ENCODE assay signal across 8 mouse cellular contexts in genomic region chr15:99703104-99703503, GRCm38 (mm10). TPM values are rescaled to one million over a fixed set of nuclear protein-coding genes. Genes with fewer than 3 reads are reported as not detected.
DNase-seq lines count a peak whose midpoint lies in the region; ATAC-seq and TF ChIP-seq lines count a peak whose summit lies in the region.

No protein-coding gene starts in this region.

- ATAC-seq in embryonic facial prominence, embryonic 15.5 days (ENCODE audit: insufficient number of reproducible peaks, low FRiP score, low TSS enrichment, low read depth) = no peak
- no peak for ATAC-seq in intestine, embryonic 15.5 days
- no peak for ATAC-seq in neural tube, embryonic 14.5 days (ENCODE audit: low read depth)

- H3K9ac ChIP-seq in embryonic facial prominence, embryonic 15.5 days = peak overlapping the region; percentile 93
- H3K9ac ChIP-seq in intestine, embryonic 15.5 days = peak overlapping the region; percentile 98
- H3K9ac ChIP-seq in neural tube, embryonic 14.5 days (replicated peaks; ENCODE audit: low read depth, low read length) = peak overlapping the region; percentile 98

- TF ChIP-seq CTCF in left cerebral cortex, adult 2 months (IDR thresholded peaks at IDR 0.05) = no peak; the same call in 1 of the 2 replicates

- 0 out of 2 replicates have a peak, but pooled peaks cover 8% of the 10 kb centered on the region for H3K27me3 ChIP-seq in embryonic facial prominence, embryonic 15.5 days
- H3K27me3 ChIP-seq in intestine, embryonic 15.5 days (replicated peaks) = no peaks in the 10 kb centered on the region
- H3K27me3 ChIP-seq in neural tube, embryonic 14.5 days (ENCODE audit: control insufficient read depth, insufficient read depth, low read length) = no peaks in the 10 kb centered on the region

- H3K9me3 ChIP-seq in embryonic facial prominence, embryonic 15.5 days (replicated peaks) = no peaks in the 10 kb centered on the region
- no peaks in the 10 kb centered on the region for H3K9me3 ChIP-seq in intestine, embryonic 15.5 days
- H3K9me3 ChIP-seq in neural tube, embryonic 14.5 days (ENCODE audit: control insufficient read depth, low read length) = no peaks in the 10 kb centered on the region

- peak overlapping the region; percentile 99 for H3K27ac ChIP-seq in left cerebral cortex, adult 2 months
- H3K27ac ChIP-seq in embryonic facial prominence, embryonic 15.5 days (replicated peaks) = peak overlapping the region; percentile 96; the same call in 1 of the 2 replicates
- H3K27ac ChIP-seq in intestine, embryonic 15.5 days = peak overlapping the region; percentile 45; the same call in 1 of the 2 replicates
- peak overlapping the region; percentile 99 for H3K27ac ChIP-seq in neural tube, embryonic 14.5 days (ENCODE audit: low read depth, low read length)

- peaks cover 27% of the 10 kb centered on the region for H3K36me3 ChIP-seq in embryonic facial prominence, embryonic 15.5 days
- H3K36me3 ChIP-seq in intestine, embryonic 15.5 days = peaks cover 16% of the 10 kb centered on the region; the same call in 1 of the 2 replicates
- peaks cover 39% of the 10 kb centered on the region for H3K36me3 ChIP-seq in neural tube, embryonic 14.5 days (ENCODE audit: control insufficient read depth, insufficient read depth, low read length)

- peak overlapping the region; percentile 98 for H3K4me3 ChIP-seq in left cerebral cortex, adult 2 months
- peak overlapping the region; percentile 85 for H3K4me3 ChIP-seq in embryonic facial prominence, embryonic 15.5 days (replicated peaks)
- peak overlapping the region; percentile 89 for H3K4me3 ChIP-seq in intestine, embryonic 15.5 days (replicated peaks)
- H3K4me3 ChIP-seq in neural tube, embryonic 14.5 days (ENCODE audit: low read depth, low read length) = peak overlapping the region; percentile 78

- 49% methylated on average over 9 of the region's 9 CpGs for WGBS in embryonic facial prominence, embryonic 15.5 days
- 65% methylated on average over 9 of the region's 9 CpGs for WGBS in intestine, embryonic 15.5 days
- WGBS in neural tube, embryonic 14.5 days = 44% methylated on average over 9 of the region's 9 CpGs

- H3K4me1 ChIP-seq in embryonic facial prominence, embryonic 15.5 days = peaks cover 41% of the 10 kb centered on the region
- H3K4me1 ChIP-seq in intestine, embryonic 15.5 days (replicated peaks) = peaks cover 43% of the 10 kb centered on the region
- H3K4me1 ChIP-seq in neural tube, embryonic 14.5 days (ENCODE audit: control insufficient read depth, insufficient read depth, low read length) = peaks cover 24% of the 10 kb centered on the region

- H3K4me2 ChIP-seq in embryonic facial prominence, embryonic 15.5 days (replicated peaks) = peak overlapping the region; percentile 59
- H3K4me2 ChIP-seq in intestine, embryonic 15.5 days (replicated peaks) = peak overlapping the region; percentile 72
- H3K4me2 ChIP-seq in neural tube, embryonic 14.5 days (ENCODE audit: low read depth, low read length) = peak overlapping the region; percentile 99

- peak in 1 of 2 experiments; percentile 23 for DNase-seq in left cerebral cortex, adult 2 months (ENCODE audit: extremely low spot score in 1 of 2, low spot score in 2 of 2)
- no peak for DNase-seq in left cerebral cortex, postnatal 14 days (ENCODE audit: low spot score in 2 of 2)
- no peak for DNase-seq in urinary bladder, postnatal 36 days (ENCODE audit: low spot score in 2 of 2)
- no peak for DNase-seq in lung, postnatal 25 days (ENCODE audit: low spot score)
- no peak for DNase-seq in frontal cortex, postnatal 36 days (ENCODE audit: low spot score in 2 of 2)

- intact Hi-C loops in left cerebral cortex, adult 2 months (cut with DNase I) = loop anchor here (2.0 kb wide), 1 partner anchor 14 kb away; the partner anchor contains the start of gene Gpd1
- intact Hi-C loops in left cerebral cortex, postnatal 14 days (cut with DNase I) = no loop called here

RNA-seq across cellular contexts. Expression of gene Smarcd1, which starts 1.2 kb away (rescaled TPM):
- total RNA-seq in left cerebral cortex, adult 2 months (2021) = 100 to 1,000 TPM; 157 to 163 TPM
- total RNA-seq in left cerebral cortex, postnatal 14 days (2021) = 100 to 1,000 TPM; 142 to 143 TPM
- 37.4 and 40.1 TPM in 2 replicates for polyA plus RNA-seq in embryonic facial prominence, embryonic 15.5 days (2015; fragmentation: Nextera tagmentation; extraction: Ambion mirVana)
- polyA plus RNA-seq in intestine, embryonic 15.5 days (2015; fragmentation: Nextera tagmentation; extraction: Ambion mirVana) = 23.5 and 34.0 TPM in 2 replicates
- polyA plus RNA-seq in neural tube, embryonic 14.5 days (2014; fragmentation: Nextera tagmentation; extraction: Ambion mirVana) = 110 TPM in 2 replicates

RNA-seq across cellular contexts. Expression of gene Gm17349, which starts 2.2 kb away (rescaled TPM):
- total RNA-seq in left cerebral cortex, adult 2 months (2021) = 10 to 100 TPM in 1 of 2 experiments, 1 to 10 TPM in 1; 5.3 to 11.7 TPM
- total RNA-seq in left cerebral cortex, postnatal 14 days (2021) = 1 to 10 TPM; 5.6 to 8.1 TPM
- polyA plus RNA-seq in embryonic facial prominence, embryonic 15.5 days (2015; fragmentation: Nextera tagmentation; extraction: Ambion mirVana) = not detected in 2 replicates
- not detected in 2 replicates for polyA plus RNA-seq in intestine, embryonic 15.5 days (2015; fragmentation: Nextera tagmentation; extraction: Ambion mirVana)
- polyA plus RNA-seq in neural tube, embryonic 14.5 days (2014; fragmentation: Nextera tagmentation; extraction: Ambion mirVana) = not detected in 2 replicates

RNA-seq across cellular contexts. Expression of gene Gpd1, which starts 14.2 kb away (rescaled TPM):
- 100 to 1,000 TPM in 1 of 2 experiments, 10 to 100 TPM in 1; 90.7 to 100 TPM for total RNA-seq in left cerebral cortex, adult 2 months (2021)
- total RNA-seq in left cerebral cortex, postnatal 14 days (2021) = 10 to 100 TPM; 34.1 to 35.5 TPM
- polyA plus RNA-seq in embryonic facial prominence, embryonic 15.5 days (2015; fragmentation: Nextera tagmentation; extraction: Ambion mirVana) = 0.76 and 1.0 TPM in 2 replicates
- polyA plus RNA-seq in intestine, embryonic 15.5 days (2015; fragmentation: Nextera tagmentation; extraction: Ambion mirVana) = 11.6 and 15.5 TPM in 2 replicates
- polyA plus RNA-seq in neural tube, embryonic 14.5 days (2014; fragmentation: Nextera tagmentation; extraction: Ambion mirVana) = 1.2 and 1.3 TPM in 2 replicates

RNA-seq across cellular contexts. Expression of gene Cox14, which starts 22.3 kb away (rescaled TPM):
- total RNA-seq in left cerebral cortex, adult 2 months (2021) = 100 to 1,000 TPM; 113 to 123 TPM
- total RNA-seq in left cerebral cortex, postnatal 14 days (2021) = 100 to 1,000 TPM; 129 to 131 TPM
- polyA plus RNA-seq in embryonic facial prominence, embryonic 15.5 days (2015; fragmentation: Nextera tagmentation; extraction: Ambion mirVana) = 178 and 181 TPM in 2 replicates
- 187 and 218 TPM in 2 replicates for polyA plus RNA-seq in intestine, embryonic 15.5 days (2015; fragmentation: Nextera tagmentation; extraction: Ambion mirVana)
- 196 and 204 TPM in 2 replicates for polyA plus RNA-seq in neural tube, embryonic 14.5 days (2014; fragmentation: Nextera tagmentation; extraction: Ambion mirVana)

RNA-seq across cellular contexts. Expression of gene Asic1, which starts 32.9 kb away (rescaled TPM):
- 10 to 100 TPM; 66.7 to 81.0 TPM for total RNA-seq in left cerebral cortex, adult 2 months (2021)
- total RNA-seq in left cerebral cortex, postnatal 14 days (2021) = 10 to 100 TPM; 83.1 to 91.8 TPM
- 4.4 and 4.6 TPM in 2 replicates for polyA plus RNA-seq in embryonic facial prominence, embryonic 15.5 days (2015; fragmentation: Nextera tagmentation; extraction: Ambion mirVana)
- 2.2 and 2.4 TPM in 2 replicates for polyA plus RNA-seq in intestine, embryonic 15.5 days (2015; fragmentation: Nextera tagmentation; extraction: Ambion mirVana)
- polyA plus RNA-seq in neural tube, embryonic 14.5 days (2014; fragmentation: Nextera tagmentation; extraction: Ambion mirVana) = 66.0 and 69.8 TPM in 2 replicates

Comparison
In these comparisons a context has a peak if more than half of its experiments do, and no peak if none do; other contexts are left out.
1. H3K27ac ChIP-seq: peak in every context shown above with its lines; median percentile 99 in left cerebral cortex, adult 2 months; 99 in neural tube, embryonic 14.5 days; 96 in embryonic facial prominence, embryonic 15.5 days; 45 in intestine, embryonic 15.5 days.